Mouse (Mus musculus) natural killer cell, adult 2 months (primary cell): ENCODE measurements around the gene Ppp6r1.
A peak's percentile ranks its signal among the peaks of the same experiment; 100 is the strongest.
"Not testable (repeated sequence)": the region's sequence is repeated elsewhere in the genome, so short reads cannot be mapped to it uniquely, and the experiment has no call there.

ENCODE experiments used
- DNase-seq, 2 experiments: peaks; one replicate each; pipeline ENCODE4 v3.0.0; 2022; ENCODE audit warnings: low spot score in 2 of 2

Gene Ppp6r1

DNA sequence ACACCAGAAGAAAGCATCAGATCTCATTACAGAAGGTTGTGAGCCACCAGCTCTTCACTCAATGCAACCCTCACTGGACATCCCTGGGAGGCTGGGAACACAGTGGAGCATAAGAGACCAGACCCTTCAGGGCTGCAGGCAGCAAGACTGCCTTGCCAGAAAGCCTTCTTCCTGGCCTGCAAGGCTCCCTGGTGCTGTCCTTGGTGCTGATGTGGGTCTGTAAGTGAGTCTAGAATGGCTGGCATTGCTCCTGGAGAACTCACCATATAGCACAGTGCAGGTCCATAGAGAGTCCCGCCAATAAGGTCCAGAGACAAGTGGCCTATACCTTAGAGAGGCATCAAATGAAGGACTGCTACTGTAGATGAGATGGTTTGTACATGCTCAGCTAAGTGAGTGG, 38.8 kb downstream of the Ppp6r1 start:
- DNase-seq = peak in 1 of 2 experiments; percentile 21

- peak; percentile 33 to 59 for DNase-seq
These were observed 44.9 kb downstream of the Ppp6r1 start for GRCm38 (mm10) chr7:4613740-4614403.

- DNase-seq = no peak
These were observed 45.9 kb downstream of the Ppp6r1 start for GRCm38 (mm10) chr7:4612956-4613355.

GRCm38 (mm10) chr7:4612386-4612785, 46.4 kb downstream of the Ppp6r1 start:
- DNase-seq = peak in 1 of 2 experiments; percentile 30

- no peak for DNase-seq
These were observed 46.9 kb downstream of the Ppp6r1 start for GRCm38 (mm10) chr7:4611921-4612341.

GRCm38 (mm10) chr7:4611511-4611910, 47.3 kb downstream of the Ppp6r1 start:
- no peak for DNase-seq

DNA sequence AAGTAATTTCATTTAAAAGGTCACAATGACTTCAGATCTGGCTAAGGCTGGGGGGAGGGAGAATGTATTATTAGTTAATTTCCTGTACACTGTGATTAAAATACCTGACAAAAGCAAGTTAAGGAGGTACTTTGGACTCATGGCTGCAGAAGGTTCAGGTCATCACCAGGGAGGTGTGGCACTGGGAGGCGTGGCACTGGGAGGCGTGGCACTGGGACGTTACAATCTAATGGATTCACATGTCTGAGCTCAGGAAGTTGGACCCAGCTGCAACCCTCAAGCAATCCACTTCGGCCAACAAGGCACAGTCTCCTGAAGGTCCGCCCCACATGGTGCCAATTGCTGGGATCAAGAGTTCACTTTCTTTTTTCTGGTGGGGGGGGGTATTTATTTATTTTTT, 50.8 kb downstream of the Ppp6r1 start:
- no peak for DNase-seq

DNA sequence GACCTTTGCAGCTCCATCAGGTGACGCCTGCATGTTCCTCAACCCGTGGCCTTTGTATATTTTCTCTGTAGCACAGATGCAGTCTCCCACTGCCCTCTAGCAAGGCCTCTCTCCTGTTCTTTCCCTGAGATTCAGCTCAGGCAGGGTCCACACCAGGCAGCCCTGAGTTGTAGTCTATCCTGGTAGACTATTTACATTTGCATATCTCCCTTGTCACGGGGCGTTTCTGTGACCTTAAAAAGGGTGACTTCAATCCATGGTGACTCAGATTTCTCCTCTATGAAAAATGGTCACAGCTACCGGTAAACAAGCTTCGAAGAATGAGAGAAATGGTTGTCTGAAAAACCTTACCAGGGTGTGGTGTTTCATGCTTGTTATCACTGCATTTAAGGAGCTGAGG, 54.9 kb downstream of the Ppp6r1 start, which contains the start of gene Ptprh:
Ptprh (minus strand) TSS at position 169 of the 400 bp plus-strand sequence.
- DNase-seq = no peak

- DNase-seq = no peak
These were observed 55.9 kb downstream of the Ppp6r1 start for GRCm38 (mm10) chr7:4602969-4603368.

GRCm38 (mm10) chr7:4597046-4597445, 61.8 kb downstream of the Ppp6r1 start:
- not testable (repeated sequence) for DNase-seq
